Comparison of ENCODE assay signal across 21 mouse cellular contexts in the genomic region with DNA sequence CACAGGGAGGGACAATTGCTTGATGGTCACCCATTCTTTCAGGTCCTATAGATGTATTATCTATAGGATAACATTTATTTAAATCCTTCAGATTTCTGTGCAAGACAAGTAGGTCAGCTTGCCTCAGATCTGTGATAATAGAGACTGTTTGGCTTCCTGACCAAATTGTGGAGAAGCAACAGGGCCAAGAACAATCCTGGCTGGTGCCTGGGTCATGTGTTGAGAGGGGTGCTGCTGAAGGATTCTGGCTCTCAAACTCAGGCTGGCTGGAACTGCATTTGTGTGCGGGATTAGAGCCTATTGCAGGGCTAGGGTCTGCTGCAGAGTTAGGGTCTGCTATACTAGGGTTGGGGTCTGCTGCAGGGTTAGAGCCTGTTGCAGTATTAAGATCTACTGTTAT.
DNase-seq lines count a peak whose midpoint lies in the region; ATAC-seq lines count a peak whose summit lies in the region.
"Had no signal": no experiment of that assay in that cellular context is flagged by ENCODE, and none has a peak within 500 bp of the region (broad histone marks: within the 10 kb centered on the region; RNA-seq: fewer than 3 reads in every experiment).

No protein-coding gene starts in this region.

- intact Hi-C loops in heart, postnatal 14 days (cut with DNase I): no loop called here

- H3K4me1 ChIP-seq in heart, embryonic 10.5 days: peaks cover 13% of the 10 kb centered on the region
- H3K4me1 ChIP-seq in midbrain, embryonic 13.5 days (replicated peaks): peaks cover 6% of the 10 kb centered on the region

- ATAC-seq in midbrain, embryonic 13.5 days: no peak
- ATAC-seq: CD4-positive, CD25-positive, alpha-beta regulatory T cell, adult 4 months; forebrain, embryonic 14.5 days; hindbrain, embryonic 16.5 days; intestine, postnatal 0 days; midbrain, embryonic 16.5 days had no signal

- H3K4me2 ChIP-seq in midbrain, embryonic 13.5 days (replicated peaks): no peak overlapping the region
- H3K4me2 ChIP-seq: liver, embryonic 13.5 days had no signal

- no peaks in the 10 kb centered on the region for H3K27me3 ChIP-seq in heart, embryonic 10.5 days (ENCODE audit: insufficient read depth, poor library complexity, severe bottlenecking)
- no peaks in the 10 kb centered on the region for H3K27me3 ChIP-seq in midbrain, embryonic 13.5 days
- H3K27me3 ChIP-seq: liver, embryonic 13.5 days had no signal

- H3K9me3 ChIP-seq in heart, embryonic 10.5 days: no peaks in the 10 kb centered on the region
- H3K9me3 ChIP-seq in midbrain, embryonic 13.5 days: no peaks in the 10 kb centered on the region
- H3K9me3 ChIP-seq: embryonic facial prominence, embryonic 10.5 days; G1E; liver, embryonic 13.5 days had no signal

- H3K27ac ChIP-seq in heart, embryonic 10.5 days: no peak overlapping the region
- H3K27ac ChIP-seq in midbrain, embryonic 13.5 days: no peak overlapping the region
- H3K27ac ChIP-seq: embryonic facial prominence, embryonic 10.5 days; kidney, postnatal 0 days; layer of hippocampus, adult 2 months; liver, embryonic 13.5 days had no signal

- DNase-seq in adrenal gland, adult 2 months: peak; percentile 18
- no peak for DNase-seq in adrenal gland, postnatal 10 days
- DNase-seq in heart, adult 8-10 months (ENCODE audit: low spot score): peak; percentile 54
- no peak for DNase-seq in heart, embryonic 10.5 days (ENCODE audit: low spot score)
- peak; percentile 25 to 44 for DNase-seq in heart, postnatal 14 days
- DNase-seq in lung, postnatal 25 days (ENCODE audit: low spot score): peak; percentile 41
- no peak for DNase-seq in cerebellum, adult 9-11 months
- DNase-seq: cerebellum, adult 11 months; cerebellum, postnatal 36 days; liver, embryonic 13.5 days had no signal

- no peak overlapping the region for H3K4me3 ChIP-seq in heart, embryonic 10.5 days
- H3K4me3 ChIP-seq in midbrain, embryonic 13.5 days (replicated peaks): no peak overlapping the region
- H3K4me3 ChIP-seq: embryonic facial prominence, embryonic 10.5 days; erythroblast, embryonic 14.5 days; layer of hippocampus, adult 2 months; liver, embryonic 13.5 days had no signal

- WGBS in heart, embryonic 10.5 days: 86% methylated on average over 1 of the region's 1 CpGs
- WGBS in midbrain, embryonic 13.5 days: 100% methylated on average over 1 of the region's 1 CpGs

- H3K9ac ChIP-seq in midbrain, embryonic 13.5 days (replicated peaks): no peak overlapping the region
- H3K9ac ChIP-seq: liver, embryonic 13.5 days had no signal

- no peaks in the 10 kb centered on the region for H3K36me3 ChIP-seq in heart, embryonic 10.5 days
- no peaks in the 10 kb centered on the region for H3K36me3 ChIP-seq in midbrain, embryonic 13.5 days
- H3K36me3 ChIP-seq: embryonic facial prominence, embryonic 10.5 days; G1E; liver, embryonic 13.5 days had no signal

Comparison
In these comparisons a context has a peak if more than half of its experiments do, and no peak if none do; other contexts are left out.
1. DNase-seq: peak in adrenal gland, adult 2 months (single experiment), heart, adult 8-10 months (single experiment), heart, postnatal 14 days (2 of 2) and lung, postnatal 25 days (single experiment); none in adrenal gland, postnatal 10 days (single experiment), heart, embryonic 10.5 days (single experiment) and cerebellum, adult 9-11 months (single experiment).